Mouse (Mus musculus): ENCODE results near the gene Psmb10. TPM values are rescaled to one million over a fixed set of nuclear protein-coding genes. Genes with fewer than 3 reads are reported as not detected.
"Not testable (repeated sequence)": the region's sequence is repeated elsewhere in the genome, so short reads cannot be mapped to it uniquely, and the experiment has no call there.

Gene Psmb10
- polyA plus RNA-seq (2015; fragmentation: Nextera tagmentation; extraction: Ambion mirVana): 68.9 and 81.6 TPM in 2 replicates

DNA sequence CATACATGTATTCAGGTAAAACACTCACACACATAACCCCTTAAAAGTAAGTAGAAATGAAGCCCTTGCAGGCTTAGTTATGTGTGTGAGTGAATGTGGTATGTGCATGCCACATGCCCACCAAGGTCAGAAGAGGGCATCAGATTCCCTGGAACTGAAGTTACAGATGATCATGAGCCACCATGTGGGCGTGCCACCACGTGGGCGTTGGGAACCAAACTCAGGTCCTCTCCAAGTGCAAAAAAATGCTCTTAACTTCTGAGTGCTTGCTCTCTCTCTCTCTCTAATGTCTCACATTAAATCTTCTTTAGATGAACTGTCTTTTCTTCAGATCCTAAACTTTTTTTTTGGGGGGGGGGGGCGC, at the start of gene Psmb10:
TSS of gene Psmb10 (minus strand) at position 139 of the 364 bp plus-strand sequence.
- DNase-seq (peak; percentile 32), ATAC-seq (ENCODE audit: low read depth) (no peak)
- peak within 1 kb of the TSS; percentile 85 for H3K9ac ChIP-seq
- peaks cover 43% of the 10 kb centered on the region for H3K4me1 ChIP-seq (replicated peaks)
- H3K4me3 ChIP-seq (replicated peaks): peak within 1 kb of the TSS; percentile 80
- H3K4me2 ChIP-seq: peak within 1 kb of the TSS; percentile 94
- no peaks in the 10 kb centered on the region for H3K27me3 ChIP-seq
- peak within 1 kb of the TSS; percentile 85 for H3K27ac ChIP-seq
- H3K36me3 ChIP-seq: peaks cover 34% of the 10 kb centered on the region
- 4% methylated on average over 4 of the region's 4 CpGs for WGBS (ENCODE audit: insufficient replicate concordance)
- H3K9me3 ChIP-seq (replicated peaks): no peaks in the 10 kb centered on the region

GRCm38 (mm10) chr8:105983406-105983805, 45.2 kb upstream of the Psmb10 start:
- H3K36me3 ChIP-seq; H3K27me3 ChIP-seq; H3K4me1 ChIP-seq (replicated peaks); ATAC-seq (ENCODE audit: low read depth); H3K27ac ChIP-seq; H3K9me3 ChIP-seq (replicated peaks); H3K4me2 ChIP-seq; DNase-seq; H3K9ac ChIP-seq; H3K4me3 ChIP-seq (replicated peaks): not testable (repeated sequence)
- WGBS (ENCODE audit: insufficient replicate concordance): 47% methylated on average over 11 of the region's 11 CpGs

DNA sequence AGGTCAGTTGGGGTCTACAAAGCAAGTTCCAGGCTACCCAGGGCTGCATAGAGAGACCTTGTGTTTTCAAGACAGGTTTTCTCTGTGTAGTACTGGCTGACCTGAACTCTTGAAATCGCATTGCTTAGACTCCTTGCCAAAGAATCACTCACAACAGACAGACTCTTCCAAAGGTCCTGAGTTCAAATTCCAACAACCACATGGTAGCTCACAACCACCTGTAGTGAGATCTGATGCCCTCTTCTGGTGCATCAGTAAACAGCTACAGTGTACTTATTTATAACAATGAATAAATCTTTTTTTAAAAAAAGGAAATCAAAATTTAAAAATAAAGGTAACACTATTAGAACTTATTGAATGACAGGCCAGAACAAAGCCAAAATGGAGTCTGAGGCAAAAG, 42.9 kb upstream of the Psmb10 start:
- 78% methylated on average over 1 of the region's 1 CpGs for WGBS (ENCODE audit: insufficient replicate concordance)
- no peaks in the 10 kb centered on the region for H3K36me3 ChIP-seq
- no peak for ATAC-seq (ENCODE audit: low read depth)
- no peak for DNase-seq
- H3K4me3 ChIP-seq (replicated peaks): no peak overlapping the region
- H3K4me1 ChIP-seq (replicated peaks): peaks cover 16% of the 10 kb centered on the region
- no peak overlapping the region for H3K4me2 ChIP-seq
- no peaks in the 10 kb centered on the region for H3K9me3 ChIP-seq (replicated peaks)
- peaks cover 4% of the 10 kb centered on the region; the same call in 1 of the 2 replicates for H3K27me3 ChIP-seq
- no peak overlapping the region for H3K9ac ChIP-seq
- H3K27ac ChIP-seq: no peak overlapping the region

GRCm38 (mm10) chr8:105979325-105979724, 41.1 kb upstream of the Psmb10 start, which contains the start of gene Dpep3:
Gene Dpep3, minus strand, starts transcription at chr8:105979429.
- no peaks in the 10 kb centered on the region for H3K36me3 ChIP-seq
- DNase-seq (no peak), ATAC-seq (ENCODE audit: low read depth) (no peak)
- H3K27me3 ChIP-seq: no peaks in the 10 kb centered on the region
- no peak within 1 kb of the TSS for H3K9ac ChIP-seq
- no peak within 1 kb of the TSS for H3K4me2 ChIP-seq
- peaks cover 22% of the 10 kb centered on the region for H3K4me1 ChIP-seq (replicated peaks)
- 89% methylated on average over 15 of the region's 15 CpGs for WGBS (ENCODE audit: insufficient replicate concordance)
- no peak within 1 kb of the TSS for H3K4me3 ChIP-seq (replicated peaks)
- no peak within 1 kb of the TSS for H3K27ac ChIP-seq
- H3K9me3 ChIP-seq (replicated peaks): no peaks in the 10 kb centered on the region

DNA sequence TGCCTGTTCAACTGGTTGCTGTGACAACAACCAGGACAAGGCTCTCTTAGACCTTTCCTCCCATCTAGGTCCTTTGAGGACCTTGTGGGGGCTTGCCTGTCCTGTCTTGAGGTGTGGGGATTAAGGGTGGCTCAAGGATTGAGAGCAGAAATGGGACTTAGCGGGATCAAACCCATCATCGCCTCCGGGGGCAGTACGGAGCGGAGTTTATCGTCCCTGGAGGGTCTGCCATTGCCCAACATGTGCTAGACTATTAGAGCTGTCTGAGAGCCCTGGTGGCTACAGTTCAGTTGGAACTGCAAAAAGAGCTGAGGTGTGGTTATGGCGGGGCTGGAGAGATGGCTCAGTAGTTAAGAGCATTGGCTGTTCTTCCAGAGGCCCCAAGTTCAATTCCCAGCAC, 37.1 kb upstream of the Psmb10 start:
- H3K27me3 ChIP-seq: no peaks in the 10 kb centered on the region
- ATAC-seq (ENCODE audit: low read depth): no peak
- H3K27ac ChIP-seq: no peak overlapping the region

DNA sequence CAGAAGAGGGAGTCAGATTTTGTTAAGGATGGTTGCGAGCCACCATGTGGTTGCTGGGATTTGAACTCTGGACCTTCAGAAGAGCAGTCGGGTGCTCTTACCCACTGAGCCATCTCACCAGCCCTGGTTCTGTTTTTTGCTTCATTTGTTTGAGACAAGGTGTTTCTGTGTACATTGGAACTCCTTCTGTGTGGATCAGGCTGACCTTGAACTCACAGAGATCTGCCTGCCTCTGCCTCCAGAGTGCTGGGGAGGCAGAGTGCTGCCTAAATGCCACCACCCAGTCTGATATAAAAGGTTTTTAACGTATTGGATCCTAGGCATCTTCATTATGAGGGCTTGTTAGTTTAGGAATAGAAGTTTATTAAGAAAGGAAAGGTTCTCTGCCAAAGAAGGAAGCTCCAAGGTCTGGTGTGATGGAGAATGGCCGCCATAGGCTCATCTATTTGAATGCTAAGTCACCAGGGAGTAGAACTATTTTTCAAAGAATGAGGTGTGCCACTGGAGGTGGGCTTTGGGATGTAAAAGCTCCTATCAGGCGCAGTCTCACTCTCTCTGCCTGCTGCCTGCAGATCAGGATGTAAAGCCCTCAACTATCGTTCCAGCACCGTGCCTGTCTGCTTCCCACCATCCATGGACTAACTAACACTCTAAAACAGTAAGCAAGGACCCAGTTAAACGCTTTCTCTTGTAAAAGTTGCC, 32.9 kb upstream of the Psmb10 start:
- Histone ChIP-seq H3K27ac (no peak overlapping the region), H3K9me3 (replicated peaks) (no peaks in the 10 kb centered on the region), H3K4me3 (replicated peaks) (no peak overlapping the region), H3K36me3 (no peaks in the 10 kb centered on the region), H3K4me1 (replicated peaks) (peaks cover 40% of the 10 kb centered on the region), H3K27me3 (no peaks in the 10 kb centered on the region), H3K9ac (no peak overlapping the region), H3K4me2 (no peak overlapping the region)
- WGBS (ENCODE audit: insufficient replicate concordance): 71% methylated on average over 8 of the region's 8 CpGs
- DNase-seq (no peak), ATAC-seq (ENCODE audit: low read depth) (no peak)

More for the DNA sequence above, 37.1 kb upstream of the Psmb10 start:
- Histone ChIP-seq H3K36me3 (no peaks in the 10 kb centered on the region), H3K9ac (no peak overlapping the region), H3K4me3 (replicated peaks) (no peak overlapping the region), H3K4me2 (no peak overlapping the region), H3K9me3 (replicated peaks) (no peaks in the 10 kb centered on the region), H3K4me1 (replicated peaks) (peaks cover 22% of the 10 kb centered on the region)
- WGBS (ENCODE audit: insufficient replicate concordance): 70% methylated on average over 7 of the region's 7 CpGs
- DNase-seq: no peak

- H3K9ac ChIP-seq: no peak overlapping the region
- 56% methylated on average over 1 of the region's 1 CpGs for WGBS (ENCODE audit: insufficient replicate concordance)
- no peak overlapping the region for H3K4me3 ChIP-seq (replicated peaks)
- peaks cover 52% of the 10 kb centered on the region for H3K4me1 ChIP-seq (replicated peaks)
- H3K9me3 ChIP-seq (replicated peaks): no peaks in the 10 kb centered on the region
- no peak for DNase-seq
- no peak overlapping the region for H3K27ac ChIP-seq
- no peaks in the 10 kb centered on the region for H3K36me3 ChIP-seq
- ATAC-seq (ENCODE audit: low read depth): no peak
- H3K27me3 ChIP-seq: no peaks in the 10 kb centered on the region
- no peak overlapping the region for H3K4me2 ChIP-seq
Observed at GRCm38 (mm10) chr8:105969367-105969766, 31.1 kb upstream of the Psmb10 start.

DNA sequence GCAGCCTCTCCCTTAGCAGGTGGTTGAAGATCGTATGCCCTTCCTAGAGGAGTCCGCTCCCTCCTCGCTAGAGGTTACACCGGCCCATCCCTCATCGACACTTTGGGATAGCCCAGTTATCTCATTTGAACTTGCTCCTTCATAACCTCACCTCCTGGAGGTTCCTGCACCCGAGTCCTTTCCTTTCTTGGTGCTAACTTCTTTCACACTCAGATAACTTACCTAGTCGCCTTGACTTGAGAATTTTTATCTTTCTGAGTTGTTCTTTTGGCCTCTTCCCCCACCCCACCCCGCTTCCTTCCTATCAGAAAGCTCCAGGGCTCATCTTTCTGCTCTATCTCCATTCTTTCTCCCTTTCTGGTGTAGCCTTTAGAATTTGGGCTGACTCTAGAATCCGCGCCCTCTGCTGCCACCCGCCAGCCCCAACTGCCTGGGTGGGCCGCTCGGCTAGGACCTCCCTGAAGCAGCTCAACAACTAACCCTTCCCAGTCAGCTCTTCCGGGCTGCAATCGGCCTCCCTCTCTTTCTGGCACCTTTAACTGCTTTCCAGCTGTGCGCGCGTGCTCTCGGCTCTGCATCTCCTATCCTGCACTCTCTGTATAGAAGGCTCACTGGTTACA, 28.6 kb upstream of the Psmb10 start:
- H3K4me3 ChIP-seq (replicated peaks): peak overlapping the region; percentile 84
- WGBS (ENCODE audit: insufficient replicate concordance): 5% methylated on average over 19 of the region's 19 CpGs
- H3K4me2 ChIP-seq: peak overlapping the region; percentile 96
- peak overlapping the region; percentile 87 for H3K9ac ChIP-seq
- DNase-seq: peak; percentile 72
- H3K27me3 ChIP-seq: no peaks in the 10 kb centered on the region
- H3K4me1 ChIP-seq (replicated peaks): peaks cover 68% of the 10 kb centered on the region
- no peaks in the 10 kb centered on the region for H3K9me3 ChIP-seq (replicated peaks)
- no peaks in the 10 kb centered on the region for H3K36me3 ChIP-seq
- ATAC-seq (ENCODE audit: low read depth): peak; percentile 79
- H3K27ac ChIP-seq: peak overlapping the region; percentile 93

- peak within 1 kb of the TSS; percentile 93 for H3K27ac ChIP-seq
- peak within 1 kb of the TSS; percentile 84 for H3K4me3 ChIP-seq (replicated peaks)
- no peaks in the 10 kb centered on the region for H3K36me3 ChIP-seq
- WGBS (ENCODE audit: insufficient replicate concordance): 1% methylated on average over 47 of the region's 47 CpGs
- peaks cover 77% of the 10 kb centered on the region for H3K4me1 ChIP-seq (replicated peaks)
- peak within 1 kb of the TSS; percentile 87 for H3K9ac ChIP-seq
- ATAC-seq (ENCODE audit: low read depth) (peak; percentile 72), DNase-seq (peak; percentile 65)
- no peaks in the 10 kb centered on the region for H3K9me3 ChIP-seq (replicated peaks)
- peak within 1 kb of the TSS; percentile 96 for H3K4me2 ChIP-seq
- no peaks in the 10 kb centered on the region for H3K27me3 ChIP-seq
Observed at GRCm38 (mm10) chr8:105965905-105966341, 27.7 kb upstream of the Psmb10 start, which contains the start of gene Slc12a4. Gene Slc12a4, minus strand, starts transcription at chr8:105966097.

DNA sequence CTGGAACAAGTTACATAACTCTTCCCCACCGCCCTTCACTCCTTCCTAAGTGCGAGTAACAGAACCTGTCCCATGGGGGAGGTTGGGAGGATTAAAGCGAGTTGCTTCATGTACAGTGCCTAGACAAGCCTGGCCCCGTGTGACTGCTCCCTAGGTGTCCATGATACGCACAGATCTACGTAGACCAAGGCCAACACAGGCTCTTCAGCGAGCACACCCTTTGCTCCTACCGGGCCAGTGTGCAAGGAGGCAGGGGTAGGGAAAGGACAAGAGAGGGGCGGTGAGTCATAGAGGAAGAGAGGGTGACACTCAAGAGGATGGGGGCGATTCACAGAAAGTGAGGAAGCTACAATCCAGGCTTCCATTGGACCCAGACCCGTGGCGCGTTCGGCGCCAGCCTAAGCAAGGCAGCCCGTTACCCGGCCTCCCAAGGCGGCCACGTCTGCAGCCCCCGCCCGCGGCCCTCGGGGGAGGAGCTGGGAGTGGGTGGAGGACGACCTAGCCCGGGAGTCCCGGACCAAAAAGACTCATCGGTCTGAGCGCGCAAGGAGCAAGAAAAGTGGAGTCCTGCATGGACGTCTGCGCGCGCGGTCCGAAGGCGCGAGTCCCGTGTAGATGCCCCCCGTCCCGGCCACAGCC, 27.1 kb upstream of the Psmb10 start:
- peak overlapping the region; percentile 84 for H3K4me3 ChIP-seq (replicated peaks)
- peak overlapping the region; percentile 93 for H3K27ac ChIP-seq
- peaks cover 82% of the 10 kb centered on the region for H3K4me1 ChIP-seq (replicated peaks)
- ATAC-seq (ENCODE audit: low read depth) (peak; percentile 42), DNase-seq (peak; percentile 46)
- peak overlapping the region; percentile 87 for H3K9ac ChIP-seq
- no peaks in the 10 kb centered on the region for H3K27me3 ChIP-seq
- H3K36me3 ChIP-seq: peaks cover 2% of the 10 kb centered on the region
- 2% methylated on average over 40 of the region's 40 CpGs for WGBS (ENCODE audit: insufficient replicate concordance)
- H3K4me2 ChIP-seq: peak overlapping the region; percentile 96
- H3K9me3 ChIP-seq (replicated peaks): no peaks in the 10 kb centered on the region

DNA sequence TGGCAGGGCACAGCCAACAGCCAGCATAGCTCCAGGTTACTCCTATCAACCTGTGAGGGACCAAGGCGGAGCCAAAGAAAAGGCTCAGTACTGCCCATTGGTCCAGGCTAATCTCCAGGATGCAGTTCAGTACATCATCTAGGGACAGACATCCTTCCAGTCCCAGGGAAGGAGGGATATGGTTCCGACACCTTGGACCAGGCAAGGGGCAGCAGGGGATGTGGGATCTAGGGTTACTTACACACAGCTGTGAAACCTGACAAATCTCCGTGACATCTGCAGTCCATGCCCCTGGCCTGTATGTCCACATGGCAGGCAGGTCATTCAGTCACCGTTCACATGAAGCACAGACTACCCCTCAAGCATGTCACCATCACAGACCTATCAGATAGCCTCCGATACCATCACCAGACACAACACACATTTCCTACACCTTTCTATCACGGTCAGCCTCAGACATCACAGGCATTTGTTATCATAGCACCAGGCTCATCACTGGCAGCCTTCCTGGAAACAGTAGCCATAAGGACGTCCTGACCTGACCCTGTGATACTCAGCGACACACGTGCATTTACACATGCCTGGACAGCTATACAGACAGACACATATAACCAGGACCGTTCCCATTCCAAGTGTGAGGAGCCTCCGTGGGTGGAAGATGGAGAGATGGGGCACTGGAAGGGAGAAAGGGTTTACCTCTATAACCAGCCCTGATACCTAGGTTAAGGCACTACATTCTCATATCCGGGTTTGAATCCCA, 26.4 kb upstream of the Psmb10 start:
- ATAC-seq (ENCODE audit: low read depth): no peak
- peak overlapping the region; percentile 87 for H3K9ac ChIP-seq

More for the DNA sequence above, 26.4 kb upstream of the Psmb10 start:
- H3K27ac ChIP-seq: peak overlapping the region; percentile 93
- no peaks in the 10 kb centered on the region for H3K27me3 ChIP-seq
- no peak for DNase-seq
- H3K4me2 ChIP-seq: peak overlapping the region; percentile 96
- H3K36me3 ChIP-seq: peaks cover 9% of the 10 kb centered on the region
- 45% methylated on average over 12 of the region's 12 CpGs for WGBS (ENCODE audit: insufficient replicate concordance)
- H3K4me3 ChIP-seq (replicated peaks): peak overlapping the region; percentile 84
- peaks cover 89% of the 10 kb centered on the region for H3K4me1 ChIP-seq (replicated peaks)
- no peaks in the 10 kb centered on the region for H3K9me3 ChIP-seq (replicated peaks)
